Mouse (Mus musculus): Measurements from ENCODE around the gene Rln1.

GRCm38 (mm10) chr19:29342281-29342680 lies 7.8 kb upstream of the Rln1 start:
- TF ChIP-seq CTCF (IDR thresholded peaks at IDR 0.05; ENCODE audit: insufficient read depth, low read length) (no peak), POLR2A (IDR thresholded peaks at IDR 0.05; ENCODE audit: borderline replicate concordance, extremely low read depth, low read depth, low read length) (no peak)

Data from lung, adult 2 months (tissue).